Mouse (Mus musculus) liver, embryonic 14.5 days (tissue): Measurements from ENCODE around the gene Adh6b. TPM values are rescaled to one million over a fixed set of nuclear protein-coding genes. Genes with fewer than 3 reads are reported as not detected.

Experiments used
- ATAC-seq: fragments of 200-750 bp; cut with Nextera tagmentation; 2 replicates; pipeline ENCODE4 v1.8.0; 2017; ENCODE audit warnings: moderate number of reproducible peaks, mild to moderate bottlenecking, moderate library complexity; ENCODE audit not compliant: insufficient read depth
- DNase-seq, 3 experiments: peaks; one replicate each; pipeline ENCODE4 v3.0.0-alpha.2; 2012 to 2013; ENCODE audit warnings: low read depth in 3 of 3, low spot score in 3 of 3
- H3K27ac ChIP-seq: fragments of 300-500 bp; sonication (generic); 2 replicates; pipeline ENCODE4 v1.5.1; 2014; ENCODE audit warnings: moderate library complexity, mild to moderate bottlenecking, control low read depth, inconsistent platforms
- H3K27me3 ChIP-seq: fragments of 300-500 bp; sonication (generic); 2 replicates; pipeline ENCODE4 v1.6.1; 2014; ENCODE audit warnings: mild to moderate bottlenecking, low read length, moderate library complexity; ENCODE audit not compliant: control insufficient read depth, insufficient read depth
- H3K36me3 ChIP-seq: fragments of 300-500 bp; sonication (generic); replicated peaks from 2 replicates; pipeline ENCODE4 v1.6.1; 2014; ENCODE audit warnings: low read depth; ENCODE audit not compliant: control insufficient read depth, insufficient read depth
- H3K4me1 ChIP-seq, 2 experiments: fragments of 200-500 bp in 1 of 2; fragments of 300-500 bp in 1 of 2; sonication (generic) in 1 of 2; replicated peaks; 2 replicates each; pipeline ENCODE4 v1.6.1; 2012 to 2014; ENCODE audit warnings: antibody characterized with exemption in 1 of 2, inconsistent platforms in 1 of 2, low read length in 1 of 2; ENCODE audit not compliant: control insufficient read depth in 2 of 2, insufficient read depth in 2 of 2
- H3K4me2 ChIP-seq: fragments of 300-500 bp; sonication (generic); 2 replicates; pipeline ENCODE4 v1.6.1; 2014; ENCODE audit warnings: low read depth, mild to moderate bottlenecking, control low read depth, moderate library complexity
- H3K4me3 ChIP-seq, 2 experiments: fragments of 200-500 bp in 1 of 2; fragments of 300-500 bp in 1 of 2; sonication (generic) in 1 of 2; 2 replicates each; pipeline ENCODE4 v1.5.1; 2012 to 2014; ENCODE audit warnings: low read depth in 2 of 2, low read length in 2 of 2, mild to moderate bottlenecking in 2 of 2, control low read depth in 1 of 2, inconsistent platforms in 1 of 2, moderate library complexity in 1 of 2; ENCODE audit not compliant: insufficient read depth in 1 of 2
- H3K9ac ChIP-seq: fragments of 300-500 bp; sonication (generic); replicated peaks from 2 replicates; pipeline ENCODE4 v1.6.1; 2014; ENCODE audit warnings: mild to moderate bottlenecking, control low read depth, moderate library complexity
- H3K9me3 ChIP-seq: fragments of 300-500 bp; sonication (generic); 2 replicates; pipeline ENCODE4 v1.6.1; 2016; ENCODE audit warnings: low read length, mixed read lengths; ENCODE audit not compliant: control insufficient read depth
- CTCF ChIP-seq: IDR thresholded peaks from 2 replicates; pipeline ENCODE4 v1.5.1; 2016; ENCODE audit warnings: antibody characterized with exemption, low read depth, control low read depth
- EP300 ChIP-seq: IDR thresholded peaks from 2 replicates; pipeline ENCODE4 v1.6.1; 2016; ENCODE audit warnings: antibody characterized with exemption, low read depth
- WGBS: fragments of 180-500 bp; shearing (Covaris S2); extraction: QIAGEN DNeasy Blood & Tissue Kit; methylation state at CpG from one replicate; pipeline ENCODE4 v1.1.7; 2014; ENCODE audit not compliant: insufficient replicate concordance; 5-methylcytosine and 5-hydroxymethylcytosine counted together
- polyA plus RNA-seq, 2 experiments: library from polyadenylated mRNA; depleted of rRNA in 1 of 2; stranded (reverse) in 1 of 2; unstranded in 1 of 2; fragments of >200 nt; fragmentation: Nextera tagmentation in 1 of 2; extraction: Ambion mirVana in 1 of 2; gene quantifications; 2 replicates each; pipeline versions ENCODE4 v1.2.1 to v1.2.3; 2012 to 2014

Adh6b gene
- polyA plus RNA-seq, 2 experiments: 0.12 to 0.53 TPM

GRCm38 (mm10) chr3:138304489-138304871, 37.1 kb upstream of the Adh6b start:
- H3K4me1 ChIP-seq: peaks cover 0 to 10% of the 10 kb centered on the region in 2 experiments; a peak in 2 of 4 replicates

GRCm38 (mm10) chr3:138305486-138306289, 35.9 kb upstream of the Adh6b start:
- no peak overlapping the region for H3K9ac ChIP-seq
- H3K36me3 ChIP-seq: no peaks in the 10 kb centered on the region
- no peaks in the 10 kb centered on the region for H3K27me3 ChIP-seq
- H3K4me3 ChIP-seq: no peak overlapping the region
- DNase-seq: no peak
- peaks cover 0 to 10% of the 10 kb centered on the region in 2 experiments; a peak in 2 of 4 replicates for H3K4me1 ChIP-seq
- no peaks in the 10 kb centered on the region for H3K9me3 ChIP-seq
- WGBS: 50% methylated on average over 10 of the region's 10 CpGs
- no peak for TF ChIP-seq CTCF
- TF ChIP-seq EP300: no peak
- H3K4me2 ChIP-seq: no peak overlapping the region
- no peak overlapping the region for H3K27ac ChIP-seq
- no peak for ATAC-seq

More at GRCm38 (mm10) chr3:138304489-138304871, 37.1 kb upstream of the Adh6b start:
- Histone ChIP-seq H3K4me3 (no peak overlapping the region), H3K9ac (no peak overlapping the region), H3K36me3 (no peaks in the 10 kb centered on the region), H3K27me3 (no peaks in the 10 kb centered on the region), H3K9me3 (no peaks in the 10 kb centered on the region), H3K4me2 (no peak overlapping the region), H3K27ac (no peak overlapping the region)
- TF ChIP-seq CTCF (no peak), EP300 (no peak)
- WGBS: 46% methylated on average over 4 of the region's 4 CpGs
- ATAC-seq (no peak), DNase-seq (no peak)

- TF ChIP-seq EP300 (no peak), CTCF (no peak)
- ATAC-seq (no peak), DNase-seq (peak in 1 of 3 experiments; percentile 1)
- no peaks in the 10 kb centered on the region for H3K27me3 ChIP-seq
- H3K9me3 ChIP-seq: no peaks in the 10 kb centered on the region
- no peaks in the 10 kb centered on the region for H3K36me3 ChIP-seq
- 0 out of 2 replicates have a peak overlapping the region, but pooled peaks have one; percentile 6 for H3K4me2 ChIP-seq
- H3K4me1 ChIP-seq: peaks cover 0 to 10% of the 10 kb centered on the region in 2 experiments; a peak in 2 of 4 replicates
- 52% methylated on average over 8 of the region's 8 CpGs for WGBS
- H3K9ac ChIP-seq: no peak overlapping the region
- H3K4me3 ChIP-seq: no peak overlapping the region
- H3K27ac ChIP-seq: no peak overlapping the region
Measured at GRCm38 (mm10) chr3:138306290-138306683, 35.3 kb upstream of the Adh6b start.

- Histone ChIP-seq H3K27ac (no peak overlapping the region), H3K27me3 (no peaks in the 10 kb centered on the region), H3K9me3 (no peaks in the 10 kb centered on the region), H3K36me3 (no peaks in the 10 kb centered on the region), H3K4me3 (no peak overlapping the region), H3K4me2 (no peak overlapping the region), H3K9ac (no peak overlapping the region), H3K4me1 (peaks cover 0 to 7% of the 10 kb centered on the region in 2 experiments; a peak in 1 of 4 replicates)
- DNase-seq (no peak), ATAC-seq (no peak)
- TF ChIP-seq EP300 (no peak), CTCF (no peak)
- 73% methylated on average over 8 of the region's 8 CpGs for WGBS
Measured at GRCm38 (mm10) chr3:138309910-138310309, 31.7 kb upstream of the Adh6b start.

GRCm38 (mm10) chr3:138311015-138311414, 30.6 kb upstream of the Adh6b start:
- Histone ChIP-seq H3K27me3 (no peaks in the 10 kb centered on the region), H3K4me3 (no peak overlapping the region), H3K36me3 (no peaks in the 10 kb centered on the region), H3K9me3 (no peaks in the 10 kb centered on the region), H3K9ac (no peak overlapping the region), H3K27ac (no peak overlapping the region), H3K4me2 (no peak overlapping the region), H3K4me1 (no peaks in the 10 kb centered on the region)
- WGBS: 60% methylated on average over 6 of the region's 6 CpGs
- ATAC-seq: no peak
- DNase-seq: no peak
- TF ChIP-seq CTCF (peak; percentile 25; the same call in 1 of the 2 replicates), EP300 (no peak)
